Mouse (Mus musculus) ES-CJ7 (cell line): ENCODE data around the gene Prpf8.

Experiments
- DNase-seq: peaks from one replicate; pipeline ENCODE4 v3.0.0; 2011; ENCODE audit warnings: low read depth, low spot score

Gene Prpf8

GRCm38 (mm10) chr11:75508162-75508561 is 21.5 kb downstream of the Prpf8 start:
- no peak for DNase-seq

- DNase-seq = no peak
Observed at GRCm38 (mm10) chr11:75508904-75509303, 22.3 kb downstream of the Prpf8 start.

- peak; percentile 69 for DNase-seq
Observed at GRCm38 (mm10) chr11:75509741-75510626, 23.4 kb downstream of the Prpf8 start, which contains the start of gene Rilp. TSS of gene Rilp (plus strand) at chr11:75510094.

- peak; percentile 91 for DNase-seq
Observed at GRCm38 (mm10) chr11:75510627-75510993, 24.0 kb downstream of the Prpf8 start.

GRCm38 (mm10) chr11:75511213-75511612 is 24.6 kb downstream of the Prpf8 start:
- DNase-seq = no peak

DNA sequence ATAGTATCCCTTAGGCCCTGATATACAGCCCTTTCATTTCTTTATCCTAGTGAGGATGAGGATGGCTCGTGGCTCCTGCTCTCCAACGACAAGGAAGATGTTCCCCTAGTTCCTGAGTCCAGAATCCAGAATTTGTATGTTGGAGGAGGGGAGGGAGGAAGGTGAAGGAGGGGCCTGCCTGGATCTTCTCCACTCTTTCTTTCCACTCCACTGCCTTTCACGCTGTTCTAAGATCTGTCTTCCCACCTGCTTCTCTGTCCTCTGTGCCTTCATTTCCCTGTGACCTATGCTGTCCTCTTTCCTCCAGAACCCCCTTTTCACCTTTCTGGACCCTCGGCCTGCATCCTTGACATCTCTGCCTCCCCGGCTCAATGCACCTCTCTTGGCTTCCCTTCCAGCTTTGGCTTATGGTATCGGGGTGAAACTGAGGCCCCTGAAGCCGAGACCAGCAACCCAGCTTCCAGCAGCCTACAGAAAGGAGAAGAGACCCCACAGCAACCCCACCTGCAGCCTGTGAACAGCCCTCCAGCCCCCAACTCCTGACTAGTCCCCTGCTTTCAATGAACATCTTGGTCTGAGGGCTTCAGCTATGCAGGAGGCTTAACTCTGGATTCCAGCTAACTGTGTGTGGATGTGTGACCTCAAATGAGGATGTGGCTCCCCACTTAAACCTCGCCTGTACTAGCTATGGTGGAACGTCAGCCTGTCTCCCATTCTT is 25.8 kb downstream of the Prpf8 start:
- DNase-seq = no peak

GRCm38 (mm10) chr11:75513336-75513735 is 26.7 kb downstream of the Prpf8 start, which contains the start of gene Scarf1:
TSS of gene Scarf1 (plus strand) at chr11:75513540.
- no peak for DNase-seq

DNA sequence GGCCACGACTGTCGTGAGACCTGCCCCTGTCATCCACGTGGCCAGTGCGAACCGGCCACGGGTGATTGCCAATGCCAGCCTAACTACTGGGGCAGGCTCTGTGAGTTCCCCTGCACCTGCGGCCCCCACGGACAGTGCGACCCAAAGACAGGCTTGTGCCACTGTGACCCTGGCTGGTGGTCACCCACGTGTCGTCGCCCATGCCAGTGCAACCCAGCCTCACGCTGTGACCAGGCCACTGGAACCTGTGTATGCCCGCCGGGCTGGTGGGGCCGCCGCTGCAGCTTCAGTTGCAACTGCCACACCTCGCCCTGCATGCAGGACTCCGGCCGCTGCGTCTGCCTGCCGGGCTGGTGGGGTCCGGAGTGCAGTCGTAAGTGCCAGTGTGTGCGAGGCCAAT is 28.6 kb downstream of the Prpf8 start:
- DNase-seq = no peak

DNA sequence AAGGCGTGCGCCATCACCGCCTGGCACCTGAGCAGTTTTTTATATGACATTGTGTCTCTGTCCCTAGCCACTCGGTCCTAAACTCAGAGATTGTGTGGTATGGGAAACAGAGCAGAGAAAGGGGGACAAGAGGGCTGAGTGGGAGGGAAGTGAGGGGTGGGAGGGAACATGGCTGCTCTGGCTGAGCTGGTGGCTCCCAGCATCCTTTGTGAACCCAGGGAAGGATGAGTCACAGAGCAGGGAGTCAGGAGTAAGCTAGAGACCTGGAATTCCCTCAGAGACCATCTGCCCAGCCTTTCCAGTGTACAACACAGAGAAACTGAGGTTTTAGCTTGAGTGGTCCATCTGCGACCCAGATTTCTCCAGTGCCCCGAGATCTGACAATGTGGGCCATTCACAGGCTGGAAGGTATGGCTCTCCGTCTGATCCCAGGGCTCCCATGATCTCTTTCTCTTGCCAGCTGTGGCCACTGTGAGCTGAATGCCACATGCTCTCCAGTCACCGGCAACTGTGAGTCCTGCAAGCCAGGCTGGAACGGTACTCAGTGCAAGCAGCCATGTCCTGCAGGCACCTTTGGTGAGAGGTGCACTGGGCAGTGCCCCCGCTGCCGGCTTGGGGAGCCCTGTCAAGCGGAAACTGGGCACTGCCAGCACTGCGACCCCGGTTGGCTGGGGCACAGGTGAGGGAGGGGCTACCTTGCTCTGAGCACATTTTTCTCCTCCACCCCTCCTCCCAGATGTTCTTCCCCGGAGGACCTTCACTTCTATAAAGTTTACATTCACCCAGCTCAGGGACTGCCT is 33.4 kb downstream of the Prpf8 start:
- no peak for DNase-seq

GRCm38 (mm10) chr11:75521609-75522008 is 35.0 kb downstream of the Prpf8 start:
- no peak for DNase-seq

DNA sequence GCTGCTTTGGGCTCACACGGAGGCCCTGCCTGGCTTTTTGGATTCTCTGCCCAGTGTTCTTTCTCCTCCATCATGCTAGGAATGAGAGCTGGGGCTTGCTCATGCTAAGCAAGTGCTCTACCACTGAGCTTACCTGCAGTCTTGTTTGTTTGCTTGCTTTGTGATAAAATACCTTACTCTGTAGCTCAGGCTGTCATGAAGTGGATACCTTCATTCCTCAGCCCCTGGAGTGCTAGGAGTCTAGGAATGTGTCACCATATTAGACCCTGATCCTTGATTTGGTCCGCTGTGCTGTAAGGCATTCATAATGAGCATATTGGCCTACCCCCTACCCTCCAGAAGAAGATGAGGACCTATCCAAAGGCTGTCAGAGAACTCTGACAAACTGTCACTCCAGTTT is 36.2 kb downstream of the Prpf8 start:
- DNase-seq = no peak

GRCm38 (mm10) chr11:75525531-75526125 is 39.0 kb downstream of the Prpf8 start:
- no peak for DNase-seq

DNA sequence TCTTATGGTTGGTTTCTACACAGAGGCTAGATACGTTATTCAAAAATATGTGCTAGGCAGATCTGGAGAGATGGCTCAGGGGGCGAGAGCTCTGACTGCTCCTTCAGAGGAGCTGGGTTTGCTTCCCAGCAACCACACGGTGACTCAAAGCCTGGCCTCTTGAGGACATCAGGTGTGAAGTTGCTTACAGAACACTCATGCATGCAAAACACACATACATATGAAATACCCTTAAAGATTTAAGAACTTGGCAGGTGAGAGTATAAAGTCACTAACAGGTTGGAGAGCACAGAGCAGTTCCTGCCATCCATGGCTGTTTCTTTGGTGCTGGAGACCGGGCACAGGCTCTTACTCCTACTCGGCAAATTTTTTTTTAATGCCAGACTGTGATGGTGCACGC is 40.3 kb downstream of the Prpf8 start:
- DNase-seq = no peak

- no peak for DNase-seq
Observed at GRCm38 (mm10) chr11:75529771-75530170, 43.2 kb downstream of the Prpf8 start.

GRCm38 (mm10) chr11:75530325-75530724 is 43.7 kb downstream of the Prpf8 start:
- DNase-seq = peak; percentile 89

DNA sequence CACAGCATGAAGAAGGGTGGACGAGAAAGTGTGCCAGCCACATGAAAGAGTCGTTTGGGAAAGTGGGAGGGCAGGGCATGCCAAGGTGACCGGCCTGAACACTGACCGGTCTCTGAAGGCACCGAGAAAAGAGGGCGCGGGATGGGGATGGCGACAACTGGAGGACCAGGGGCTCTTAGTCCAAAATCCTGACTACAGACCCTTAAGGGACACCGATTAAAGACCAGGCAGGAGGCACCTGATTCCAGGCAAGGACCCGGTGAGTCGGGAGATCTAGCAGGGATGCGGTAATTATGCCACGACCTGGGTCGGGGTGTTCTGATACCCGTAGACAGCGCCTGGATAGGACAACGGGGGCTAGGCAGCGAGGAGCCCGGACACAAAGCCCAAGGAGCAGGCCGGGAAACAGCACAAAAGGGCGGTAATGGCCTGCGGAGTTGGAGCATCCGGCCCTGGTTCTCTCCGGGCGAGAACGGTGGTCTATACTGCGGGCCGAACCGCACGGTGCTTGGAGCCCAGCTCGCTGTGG is 44.3 kb downstream of the Prpf8 start:
- DNase-seq = no peak

GRCm38 (mm10) chr11:75531469-75532242 is 45.0 kb downstream of the Prpf8 start, which contains the start of gene Slc43a2:
TSS of gene Slc43a2 (plus strand) at chr11:75531694.
- DNase-seq = peak; percentile 97

GRCm38 (mm10) chr11:75532340-75533277 is 46.0 kb downstream of the Prpf8 start:
- DNase-seq = no peak

- no peak for DNase-seq
Observed at GRCm38 (mm10) chr11:75533314-75534015, 46.8 kb downstream of the Prpf8 start.
